Mouse (Mus musculus) adrenal gland, postnatal 4 days (tissue): Measurements from ENCODE around the gene Pate4. TPM values are rescaled to one million over a fixed set of nuclear protein-coding genes. Genes with fewer than 3 reads are reported as not detected.

ENCODE experiments used
- total RNA-seq, 2 experiments: library from RNA; stranded (reverse); gene quantifications; 2 replicates each; pipeline ENCODE4 v1.2.3; 2021

Gene Pate4
- total RNA-seq, 2 experiments from 2014 or later: not detected

Other genes starting within 250 kb of the Pate4 start
- 10 to 100 TPM; 30.8 to 32.0 TPM for gene Cdon, start 190.8 kb downstream of the Pate4 start, total RNA-seq
- gene Gm1113, start 93.7 kb downstream of the Pate4 start, total RNA-seq: not detected
- gene Ddx25, start 53.4 kb downstream of the Pate4 start, total RNA-seq: 1 to 10 TPM; 1.3 TPM
- gene Pus3, start 53.3 kb downstream of the Pate4 start, total RNA-seq: 10 to 100 TPM; 14.8 to 16.7 TPM
- under 1 TPM; 0.31 to 0.39 TPM for gene Pate2, start 41.7 kb downstream of the Pate4 start, total RNA-seq
- gene Hyls1, start 41.5 kb downstream of the Pate4 start, total RNA-seq: 1 to 10 TPM; 5.9 to 6.5 TPM
- gene Pate3, start 36.3 kb upstream of the Pate4 start, total RNA-seq: not detected
- not detected for gene Pate1, start 75.4 kb upstream of the Pate4 start, total RNA-seq
- not detected for gene Gm17677, start 129.1 kb upstream of the Pate4 start, total RNA-seq
- gene Gm17727, start 166.2 kb upstream of the Pate4 start, total RNA-seq: not detected
- gene Gm27235, start 178.2 kb upstream of the Pate4 start, total RNA-seq: not detected
- gene D730048I06Rik, start 178.2 kb upstream of the Pate4 start, total RNA-seq: not detected
- gene 9230110F15Rik, start 232.2 kb upstream of the Pate4 start, total RNA-seq: not detected